Mouse (Mus musculus) intestine, postnatal 0 days (tissue): ENCODE data around the gene Akap7. TPM values are rescaled to one million over a fixed set of nuclear protein-coding genes. Genes with fewer than 3 reads are reported as not detected.

Experiments used
- ATAC-seq: fragments of 200-750 bp; cut with Nextera tagmentation; 2 replicates; pipeline ENCODE4 v1.8.0; 2017; ENCODE audit warnings: mild to moderate bottlenecking, moderate TSS enrichment, moderate library complexity
- H3K27ac ChIP-seq: fragments of 300-500 bp; sonication (generic); 2 replicates; pipeline ENCODE4 v1.5.1; 2014; ENCODE audit warnings: mild to moderate bottlenecking, low read depth, low read length, moderate library complexity
- H3K27me3 ChIP-seq: fragments of 300-500 bp; sonication (generic); replicated peaks from 2 replicates; pipeline ENCODE4 v1.6.1; 2014; ENCODE audit warnings: low read length, mixed read lengths; ENCODE audit not compliant: control insufficient read depth, insufficient read depth
- H3K36me3 ChIP-seq: fragments of 300-500 bp; sonication (generic); 2 replicates; pipeline ENCODE4 v1.6.1; 2014; ENCODE audit warnings: mild to moderate bottlenecking, moderate library complexity; ENCODE audit not compliant: control insufficient read depth, insufficient read depth
- H3K4me1 ChIP-seq: fragments of 300-500 bp; sonication (generic); replicated peaks from 2 replicates; pipeline ENCODE4 v1.6.1; 2014; ENCODE audit warnings: antibody characterized with exemption, low read length, mixed read lengths; ENCODE audit not compliant: control insufficient read depth, insufficient read depth
- H3K4me2 ChIP-seq: fragments of 300-500 bp; sonication (generic); replicated peaks from 2 replicates; pipeline ENCODE4 v1.6.1; 2014; ENCODE audit warnings: low read depth, mild to moderate bottlenecking, moderate library complexity
- H3K4me3 ChIP-seq: fragments of 300-500 bp; sonication (generic); 2 replicates; pipeline ENCODE4 v1.5.1; 2014; ENCODE audit warnings: low read depth, low read length
- H3K9ac ChIP-seq: fragments of 300-500 bp; sonication (generic); 2 replicates; pipeline ENCODE4 v1.6.1; 2014; ENCODE audit warnings: mild to moderate bottlenecking, low read depth, low read length
- H3K9me3 ChIP-seq: fragments of 300-500 bp; sonication (generic); 2 replicates; pipeline ENCODE4 v1.6.1; 2016; ENCODE audit warnings: mixed run types; ENCODE audit not compliant: control insufficient read depth
- CTCF ChIP-seq: sonication (generic); IDR thresholded peaks from 2 replicates; pipeline ENCODE4 v1.5.1; 2016; ENCODE audit warnings: low read depth, mild to moderate bottlenecking, control low read depth, antibody characterized with exemption, moderate library complexity
- WGBS: fragments of 180-500 bp; shearing (Covaris S2); extraction: QIAGEN DNeasy Blood & Tissue Kit; methylation state at CpG from one replicate; pipeline ENCODE4 v1.1.7; 2014; 5-methylcytosine and 5-hydroxymethylcytosine counted together
- polyA plus RNA-seq: library from polyadenylated mRNA; unstranded; fragments of >200 nt; fragmentation: Nextera tagmentation; extraction: Ambion mirVana; gene quantifications from 2 replicates; pipeline ENCODE4 v1.2.1, GENCODE M21; 2015

The Akap7 gene
- polyA plus RNA-seq, 1 experiment from 2014 or later = 42.3 TPM

GRCm38 (mm10) chr10:25257466-25257865 is 50.2 kb downstream of the Akap7 start:
- no peak for ATAC-seq
- H3K27ac ChIP-seq = no peak overlapping the region
- no peak for TF ChIP-seq CTCF
- no peak overlapping the region for H3K4me3 ChIP-seq
- H3K4me1 ChIP-seq = no peaks in the 10 kb centered on the region
- 62% methylated on average over 5 of the region's 5 CpGs for WGBS
- H3K36me3 ChIP-seq = no peaks in the 10 kb centered on the region
- no peaks in the 10 kb centered on the region for H3K27me3 ChIP-seq
- no peak overlapping the region for H3K9ac ChIP-seq
- H3K4me2 ChIP-seq = no peak overlapping the region
- no peaks in the 10 kb centered on the region for H3K9me3 ChIP-seq

- H3K27me3 ChIP-seq = no peaks in the 10 kb centered on the region
- no peaks in the 10 kb centered on the region for H3K36me3 ChIP-seq
- H3K4me1 ChIP-seq = no peaks in the 10 kb centered on the region
- H3K9ac ChIP-seq = no peak overlapping the region
- H3K4me3 ChIP-seq = no peak overlapping the region
- H3K4me2 ChIP-seq = no peak overlapping the region
- ATAC-seq = no peak
- H3K9me3 ChIP-seq = no peaks in the 10 kb centered on the region
- no peak for TF ChIP-seq CTCF
- no peak overlapping the region for H3K27ac ChIP-seq
- WGBS = 73% methylated on average over 2 of the region's 2 CpGs
Observed at GRCm38 (mm10) chr10:25253474-25253873, 54.2 kb downstream of the Akap7 start.

GRCm38 (mm10) chr10:25253006-25253405 is 54.7 kb downstream of the Akap7 start:
- no peak for TF ChIP-seq CTCF
- WGBS = 86% methylated on average over 4 of the region's 4 CpGs
- Histone ChIP-seq H3K27ac (no peak overlapping the region), H3K9me3 (no peaks in the 10 kb centered on the region), H3K4me3 (no peak overlapping the region), H3K4me2 (no peak overlapping the region), H3K9ac (no peak overlapping the region), H3K27me3 (no peaks in the 10 kb centered on the region), H3K36me3 (no peaks in the 10 kb centered on the region), H3K4me1 (no peaks in the 10 kb centered on the region)
- no peak for ATAC-seq

GRCm38 (mm10) chr10:25250108-25250507 is 57.6 kb downstream of the Akap7 start:
- H3K9ac ChIP-seq = no peak overlapping the region
- H3K4me2 ChIP-seq = no peak overlapping the region
- no peak overlapping the region for H3K27ac ChIP-seq
- H3K36me3 ChIP-seq = no peaks in the 10 kb centered on the region
- no peak for ATAC-seq
- no peaks in the 10 kb centered on the region for H3K27me3 ChIP-seq
- WGBS = 44% methylated on average over 12 of the region's 12 CpGs
- no peak overlapping the region for H3K4me3 ChIP-seq
- no peaks in the 10 kb centered on the region for H3K9me3 ChIP-seq
- TF ChIP-seq CTCF = peak; percentile 91
- no peaks in the 10 kb centered on the region for H3K4me1 ChIP-seq

GRCm38 (mm10) chr10:25246173-25246572 is 61.5 kb downstream of the Akap7 start:
- no peak for ATAC-seq
- H3K4me3 ChIP-seq = no peak overlapping the region

GRCm38 (mm10) chr10:25239156-25239555 is 68.5 kb downstream of the Akap7 start:
- no peak overlapping the region for H3K4me3 ChIP-seq
- H3K4me2 ChIP-seq = no peak overlapping the region
- no peak overlapping the region for H3K27ac ChIP-seq
- H3K36me3 ChIP-seq = no peaks in the 10 kb centered on the region
- H3K9ac ChIP-seq = no peak overlapping the region
- 35% methylated on average over 9 of the region's 9 CpGs for WGBS
- TF ChIP-seq CTCF = peak; percentile 81
- no peaks in the 10 kb centered on the region for H3K4me1 ChIP-seq
- ATAC-seq = no peak
- H3K9me3 ChIP-seq = no peaks in the 10 kb centered on the region
- H3K27me3 ChIP-seq = no peaks in the 10 kb centered on the region

More at GRCm38 (mm10) chr10:25246173-25246572, 61.5 kb downstream of the Akap7 start:
- TF ChIP-seq CTCF = peak; percentile 68
- WGBS = 64% methylated on average over 4 of the region's 4 CpGs
- H3K4me2 ChIP-seq = no peak overlapping the region
- H3K27ac ChIP-seq = no peak overlapping the region
- H3K9ac ChIP-seq = no peak overlapping the region
- H3K27me3 ChIP-seq = no peaks in the 10 kb centered on the region
- H3K4me1 ChIP-seq = no peaks in the 10 kb centered on the region
- no peaks in the 10 kb centered on the region for H3K36me3 ChIP-seq
- no peaks in the 10 kb centered on the region for H3K9me3 ChIP-seq

GRCm38 (mm10) chr10:25234080-25234479 is 73.6 kb downstream of the Akap7 start:
- ATAC-seq = no peak
- Histone ChIP-seq H3K4me2 (no peak overlapping the region), H3K27me3 (no peaks in the 10 kb centered on the region), H3K9ac (no peak overlapping the region), H3K4me1 (no peaks in the 10 kb centered on the region), H3K27ac (no peak overlapping the region), H3K4me3 (no peak overlapping the region), H3K36me3 (no peaks in the 10 kb centered on the region), H3K9me3 (no peaks in the 10 kb centered on the region)
- no peak for TF ChIP-seq CTCF
- 50% methylated on average over 1 of the region's 1 CpGs for WGBS
